Mouse (Mus musculus) 3T3-L1 (cell line): ENCODE measurements at regions not wholly inside any gene's neighbourhood (a gene's known extent, or its start where the extent isn't known, plus 50 kb on each side); places are given as distances from the start of the nearest gene placed in this dataset.

ENCODE experiments used
- DNase-seq: peaks from one replicate; pipeline ENCODE4 v3.0.0-alpha.2; 2015; ENCODE audit warnings: low read depth, low spot score

GRCm38 (mm10) chr8:12136178-12136455 lies 142.5 kb upstream of the A230072I06Rik start:
- no peak for DNase-seq

GRCm38 (mm10) chr8:12137496-12137895 lies 141.1 kb upstream of the A230072I06Rik start:
- no peak for DNase-seq

GRCm38 (mm10) chr8:12137913-12138312 lies 140.7 kb upstream of the A230072I06Rik start:
- peak; percentile 5 for DNase-seq

- DNase-seq: no peak
Observed at GRCm38 (mm10) chr8:12151679-12152078, 126.9 kb upstream of the A230072I06Rik start.

- no peak for DNase-seq
Observed at GRCm38 (mm10) chr8:12152825-12153224, 125.8 kb upstream of the A230072I06Rik start.

GRCm38 (mm10) chr8:12156893-12157292 lies 121.7 kb upstream of the A230072I06Rik start:
- DNase-seq: no peak

- no peak for DNase-seq
Observed at GRCm38 (mm10) chr8:12158188-12158587, 120.4 kb upstream of the A230072I06Rik start.

GRCm38 (mm10) chr8:12162921-12163705 lies 115.5 kb upstream of the A230072I06Rik start:
- peak; percentile 7 for DNase-seq

GRCm38 (mm10) chr8:12165487-12166152 lies 113.0 kb upstream of the A230072I06Rik start:
- DNase-seq: no peak

- no peak for DNase-seq
Observed at GRCm38 (mm10) chr8:12171788-12172187, 106.8 kb upstream of the A230072I06Rik start.

GRCm38 (mm10) chr8:12175496-12175895 lies 103.1 kb upstream of the A230072I06Rik start:
- DNase-seq: no peak

GRCm38 (mm10) chr8:12184666-12185065 lies 94.0 kb upstream of the A230072I06Rik start:
- no peak for DNase-seq

- no peak for DNase-seq
Observed at GRCm38 (mm10) chr8:12187366-12187765, 91.3 kb upstream of the A230072I06Rik start.

- DNase-seq: no peak
Observed at GRCm38 (mm10) chr8:12188451-12188850, 90.2 kb upstream of the A230072I06Rik start.

- no peak for DNase-seq
Observed at GRCm38 (mm10) chr8:12188960-12189359, 89.7 kb upstream of the A230072I06Rik start.

- no peak for DNase-seq
Observed at GRCm38 (mm10) chr8:12192006-12192405, 86.6 kb upstream of the A230072I06Rik start.

- no peak for DNase-seq
Observed at GRCm38 (mm10) chr8:12205909-12206308, 72.7 kb upstream of the A230072I06Rik start.

GRCm38 (mm10) chr8:12207412-12207811 lies 71.2 kb upstream of the A230072I06Rik start:
- DNase-seq: no peak

GRCm38 (mm10) chr8:12213774-12214173 lies 64.8 kb upstream of the A230072I06Rik start:
- DNase-seq: no peak

GRCm38 (mm10) chr8:12214205-12215019 lies 64.2 kb upstream of the A230072I06Rik start:
- no peak for DNase-seq

GRCm38 (mm10) chr8:12221506-12221905 lies 57.1 kb upstream of the A230072I06Rik start:
- DNase-seq: no peak

GRCm38 (mm10) chr8:12223376-12223775 lies 55.2 kb upstream of the A230072I06Rik start:
- DNase-seq: no peak
